Mouse (Mus musculus) neutrophil, adult 83 days (primary cell): Measurements from ENCODE around the gene Pdik1l. TPM values are rescaled to one million over a fixed set of nuclear protein-coding genes. Genes with fewer than 3 reads are reported as not detected.

Experiments used
- total RNA-seq, 2 experiments: library from RNA; stranded (reverse); gene quantifications; one replicate each; pipeline ENCODE4 v1.2.4; 2023

Gene Pdik1l
- total RNA-seq: 10 to 100 TPM; 15.1 to 17.7 TPM

GRCm38 (mm10) chr4:134287575-134288025 is at the start of gene Pdik1l:
Pdik1l (minus strand) TSS chr4:134287895.

GRCm38 (mm10) chr4:134314876-134315275 is 27.2 kb upstream of the Pdik1l start, which contains the start of gene Trim63:
Trim63 (plus strand) TSS chr4:134315120.

GRCm38 (mm10) chr4:134253722-134254324 is 33.9 kb downstream of the Pdik1l start, which contains the start of gene Grrp1:
Grrp1 (minus strand) TSS chr4:134254106.

GRCm38 (mm10) chr4:134246719-134247258 is 40.9 kb downstream of the Pdik1l start, which contains the start of gene Gm30191:
Gm30191 (plus strand) TSS chr4:134246935.

GRCm38 (mm10) chr4:134245148-134245843 is 42.4 kb downstream of the Pdik1l start, which contains the start of gene Zfp593:
Zfp593 (minus strand) TSS chr4:134245592.

GRCm38 (mm10) chr4:134243516-134244250 is 44.0 kb downstream of the Pdik1l start, which contains the start of gene E130218I03Rik:
E130218I03Rik (plus strand) TSS chr4:134243662.

GRCm38 (mm10) chr4:134238279-134238651 is 49.4 kb downstream of the Pdik1l start, which contains the start of gene Cnksr1:
Cnksr1 (minus strand) TSS chr4:134238399.

GRCm38 (mm10) chr4:134227194-134227593 is 60.5 kb downstream of the Pdik1l start, which contains the start of gene Catsper4:
Catsper4 (minus strand) TSS chr4:134227383.

Other genes starting within 250 kb of the Pdik1l start
- gene Zfp683, start 234.1 kb downstream of the Pdik1l start, total RNA-seq: not detected
- gene Crybg2, start 227.1 kb downstream of the Pdik1l start, total RNA-seq: under 1 TPM in 1 of 2 experiments, not detected in 1; 0.59 TPM
- gene Cd52, start 192.8 kb downstream of the Pdik1l start, total RNA-seq: 1,000 to 10,000 TPM; 1,531 to 1,665 TPM
- gene Ubxn11, start 185.3 kb downstream of the Pdik1l start, total RNA-seq: 1 to 10 TPM; 5.0 to 8.1 TPM
- 100 to 1,000 TPM; 911 to 950 TPM for gene Sh3bgrl3, start 159.1 kb downstream of the Pdik1l start, total RNA-seq
- gene Cep85, start 100.8 kb downstream of the Pdik1l start, total RNA-seq: 10 to 100 TPM; 17.4 to 17.6 TPM
- gene Gm7534, start 84.9 kb downstream of the Pdik1l start, total RNA-seq: not detected
- not detected for gene Catsper4, start 60.5 kb downstream of the Pdik1l start, total RNA-seq
- gene Cnksr1, start 49.5 kb downstream of the Pdik1l start, total RNA-seq: not detected
- gene E130218I03Rik, start 44.2 kb downstream of the Pdik1l start, total RNA-seq: not detected
- 1 to 10 TPM; 5.9 to 6.1 TPM for gene Zfp593, start 42.3 kb downstream of the Pdik1l start, total RNA-seq
- not detected for gene Gm30191, start 41.0 kb downstream of the Pdik1l start, total RNA-seq
- gene Grrp1, start 33.8 kb downstream of the Pdik1l start, total RNA-seq: 1 to 10 TPM in 1 of 2 experiments, not detected in 1; 1.5 TPM
- not detected for gene Trim63, start 27.2 kb upstream of the Pdik1l start, total RNA-seq
- gene Slc30a2, start 55.3 kb upstream of the Pdik1l start, total RNA-seq: under 1 TPM; 0.20 to 0.22 TPM
- not detected for gene Extl1, start 96.0 kb upstream of the Pdik1l start, total RNA-seq
- 10 to 100 TPM; 16.8 to 18.2 TPM for gene Pafah2, start 108.4 kb upstream of the Pdik1l start, total RNA-seq
- 100 to 1,000 TPM; 235 to 236 TPM for gene Stmn1, start 180.4 kb upstream of the Pdik1l start, total RNA-seq
- 10 to 100 TPM; 28.2 to 30.5 TPM for gene Paqr7, start 208.8 kb upstream of the Pdik1l start, total RNA-seq
- gene Aunip, start 223.1 kb upstream of the Pdik1l start, total RNA-seq: 1 to 10 TPM; 5.8 to 7.1 TPM
- gene Mtfr1l, start 247.5 kb upstream of the Pdik1l start, total RNA-seq: 10 to 100 TPM; 34.8 to 36.7 TPM